Mouse (Mus musculus) kidney, embryonic 16.5 days (tissue): ENCODE results near the gene Micall1. TPM values are rescaled to one million over a fixed set of nuclear protein-coding genes. Genes with fewer than 3 reads are reported as not detected.
A peak's percentile ranks its signal among the peaks of the same experiment; 100 is the strongest.

Experiments
- ATAC-seq: fragments of 200-750 bp; cut with Nextera tagmentation; 2 replicates; pipeline ENCODE4 v1.8.0; 2017; ENCODE audit warnings: moderate TSS enrichment; ENCODE audit not compliant: low FRiP score, low TSS enrichment
- H3K27ac ChIP-seq: fragments of 300-500 bp; sonication (generic); 2 replicates; pipeline ENCODE4 v1.5.1; 2014; ENCODE audit warnings: low read length
- H3K27me3 ChIP-seq: fragments of 300-500 bp; sonication (generic); 2 replicates; pipeline ENCODE4 v1.6.1; 2014; ENCODE audit warnings: low read length, control low read depth, mixed read lengths; ENCODE audit not compliant: insufficient read depth
- H3K36me3 ChIP-seq: fragments of 300-500 bp; sonication (generic); 2 replicates; pipeline ENCODE4 v1.6.1; 2014; ENCODE audit warnings: low read length, control low read depth, mixed read lengths; ENCODE audit not compliant: insufficient read depth
- H3K4me1 ChIP-seq: fragments of 300-500 bp; sonication (generic); 2 replicates; pipeline ENCODE4 v1.6.1; 2014; ENCODE audit warnings: low read length, control low read depth, mixed read lengths; ENCODE audit not compliant: insufficient read depth
- H3K4me2 ChIP-seq: fragments of 300-500 bp; sonication (generic); replicated peaks from 2 replicates; pipeline ENCODE4 v1.6.1; 2014; ENCODE audit warnings: low read depth, low read length
- H3K4me3 ChIP-seq: fragments of 300-500 bp; sonication (generic); 2 replicates; pipeline ENCODE4 v1.5.1; 2014; ENCODE audit warnings: mild to moderate bottlenecking, low read length
- H3K9ac ChIP-seq: fragments of 300-500 bp; sonication (generic); replicated peaks from 2 replicates; pipeline ENCODE4 v1.6.1; 2014; ENCODE audit warnings: low read length
- H3K9me3 ChIP-seq: fragments of 300-500 bp; sonication (generic); 2 replicates; pipeline ENCODE4 v1.6.1; 2016; ENCODE audit warnings: low read length, control low read depth
- WGBS: fragments of 180-500 bp; shearing (Covaris S2); extraction: QIAGEN DNeasy Blood & Tissue Kit; methylation state at CpG from one replicate; pipeline ENCODE4 v1.1.7; 2014; 5-methylcytosine and 5-hydroxymethylcytosine counted together
- polyA plus RNA-seq: library from polyadenylated mRNA; unstranded; fragments of >200 nt; fragmentation: Nextera tagmentation; extraction: Ambion mirVana; gene quantifications from 2 replicates; pipeline ENCODE4 v1.2.1, GENCODE M21; 2015

Gene Micall1
- polyA plus RNA-seq, 1 experiment from 2014 or later = 8.9 TPM

- Histone ChIP-seq H3K4me2 (no peak overlapping the region), H3K9me3 (no peaks in the 10 kb centered on the region), H3K36me3 (peaks cover 39% of the 10 kb centered on the region), H3K27me3 (no peaks in the 10 kb centered on the region), H3K27ac (no peak overlapping the region), H3K4me3 (no peak overlapping the region), H3K4me1 (no peaks in the 10 kb centered on the region), H3K9ac (no peak overlapping the region)
- ATAC-seq = no peak
- WGBS = 74% methylated on average over 8 of the region's 8 CpGs
These were observed 43.2 kb downstream of the Micall1 start for GRCm38 (mm10) chr15:79151881-79152280.

DNA sequence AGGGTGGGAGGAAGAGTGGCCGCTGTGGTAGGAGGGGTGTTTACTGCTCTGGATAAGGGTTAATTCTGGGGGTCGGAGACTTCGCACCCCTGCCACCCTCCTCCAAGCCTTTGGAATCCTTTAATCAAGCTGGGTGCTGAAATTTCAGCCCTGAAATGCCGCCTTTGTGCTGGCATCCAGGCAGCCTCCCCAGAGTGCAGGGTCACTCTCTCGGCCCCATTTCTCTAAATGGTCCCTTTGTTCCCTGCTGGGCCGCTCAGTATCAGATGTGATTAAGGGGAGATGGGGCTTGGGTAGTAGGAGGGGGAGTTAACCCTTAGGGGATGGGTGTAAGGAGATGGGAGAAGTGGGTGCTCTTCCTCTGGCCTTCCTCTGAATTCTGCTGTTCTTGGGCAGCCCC, 44.0 kb downstream of the Micall1 start:
- H3K4me3 ChIP-seq = no peak overlapping the region
- no peaks in the 10 kb centered on the region for H3K27me3 ChIP-seq
- H3K9ac ChIP-seq = no peak overlapping the region
- ATAC-seq = no peak
- H3K36me3 ChIP-seq = peaks cover 30% of the 10 kb centered on the region
- no peak overlapping the region for H3K27ac ChIP-seq
- no peaks in the 10 kb centered on the region for H3K9me3 ChIP-seq
- WGBS = 47% methylated on average over 6 of the region's 6 CpGs
- no peaks in the 10 kb centered on the region for H3K4me1 ChIP-seq
- no peak overlapping the region for H3K4me2 ChIP-seq

GRCm38 (mm10) chr15:79155572-79155971, 46.9 kb downstream of the Micall1 start:
- no peak for ATAC-seq
- 23% methylated on average over 3 of the region's 3 CpGs for WGBS

DNA sequence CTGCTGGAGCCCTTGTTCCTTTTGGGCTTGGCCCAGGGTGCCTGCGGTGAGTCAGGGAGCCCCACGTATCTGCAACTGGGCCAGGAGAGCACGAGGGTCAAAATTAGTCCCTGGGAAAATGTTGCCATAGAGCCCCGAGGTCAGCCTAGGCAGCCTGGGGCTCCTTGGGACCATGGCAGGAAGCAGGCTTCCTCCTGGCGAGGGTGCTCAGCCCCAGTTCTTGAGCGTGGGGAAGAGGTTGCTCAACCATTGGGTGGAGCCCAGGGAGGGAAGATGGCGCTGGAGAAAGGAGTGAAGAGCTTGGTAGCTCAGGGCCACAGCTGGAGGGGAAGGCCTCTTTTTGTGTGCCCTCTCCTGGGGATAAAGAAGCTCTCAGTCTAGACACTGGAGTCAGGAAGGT, 53.6 kb downstream of the Micall1 start:
- Histone ChIP-seq H3K9ac (no peak overlapping the region), H3K36me3 (no peaks in the 10 kb centered on the region), H3K4me3 (no peak overlapping the region), H3K4me2 (no peak overlapping the region), H3K4me1 (peaks cover 4% of the 10 kb centered on the region; the same call in 1 of the 2 replicates), H3K9me3 (no peaks in the 10 kb centered on the region), H3K27ac (no peak overlapping the region), H3K27me3 (peaks cover 51% of the 10 kb centered on the region)
- WGBS = 73% methylated on average over 7 of the region's 7 CpGs
- ATAC-seq = no peak

More at GRCm38 (mm10) chr15:79155572-79155971, 46.9 kb downstream of the Micall1 start:
- H3K4me3 ChIP-seq = no peak overlapping the region
- H3K27me3 ChIP-seq = no peaks in the 10 kb centered on the region; the same call in 1 of the 2 replicates
- H3K27ac ChIP-seq = no peak overlapping the region
- H3K9me3 ChIP-seq = no peaks in the 10 kb centered on the region
- H3K9ac ChIP-seq = no peak overlapping the region; the same call in 1 of the 2 replicates
- no peaks in the 10 kb centered on the region for H3K4me1 ChIP-seq
- H3K4me2 ChIP-seq = no peak overlapping the region
- peaks cover 20% of the 10 kb centered on the region; the same call in 1 of the 2 replicates for H3K36me3 ChIP-seq

DNA sequence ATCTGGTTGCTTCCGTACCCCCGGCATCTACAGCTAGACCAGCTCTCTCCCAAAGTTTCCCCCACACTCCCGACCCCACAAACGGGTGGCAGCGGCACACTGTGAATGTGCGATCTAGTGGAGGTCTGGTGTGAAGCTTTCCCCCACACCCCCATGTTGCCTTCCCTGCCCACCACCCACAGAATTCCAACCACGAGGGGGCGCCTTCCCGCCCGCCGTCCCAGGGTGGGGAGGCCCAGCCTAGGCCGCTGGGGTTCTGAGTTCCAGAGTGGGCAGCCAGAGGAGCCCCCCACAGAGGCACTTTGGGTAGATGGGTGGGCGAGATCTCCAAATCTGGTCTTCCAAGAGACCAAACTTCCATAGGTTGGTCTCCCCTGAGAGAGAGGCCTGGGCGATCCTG, 54.1 kb downstream of the Micall1 start:
- 0 out of 2 replicates have a peak overlapping the region, but pooled peaks have one; percentile 29 for H3K4me3 ChIP-seq
- peaks cover 51% of the 10 kb centered on the region for H3K27me3 ChIP-seq
- no peaks in the 10 kb centered on the region for H3K9me3 ChIP-seq
- no peak overlapping the region for H3K9ac ChIP-seq
- peaks cover 4% of the 10 kb centered on the region; the same call in 1 of the 2 replicates for H3K4me1 ChIP-seq
- no peak overlapping the region for H3K4me2 ChIP-seq
- 51% methylated on average over 14 of the region's 14 CpGs for WGBS
- H3K27ac ChIP-seq = no peak overlapping the region
- ATAC-seq = no peak
- H3K36me3 ChIP-seq = no peaks in the 10 kb centered on the region

DNA sequence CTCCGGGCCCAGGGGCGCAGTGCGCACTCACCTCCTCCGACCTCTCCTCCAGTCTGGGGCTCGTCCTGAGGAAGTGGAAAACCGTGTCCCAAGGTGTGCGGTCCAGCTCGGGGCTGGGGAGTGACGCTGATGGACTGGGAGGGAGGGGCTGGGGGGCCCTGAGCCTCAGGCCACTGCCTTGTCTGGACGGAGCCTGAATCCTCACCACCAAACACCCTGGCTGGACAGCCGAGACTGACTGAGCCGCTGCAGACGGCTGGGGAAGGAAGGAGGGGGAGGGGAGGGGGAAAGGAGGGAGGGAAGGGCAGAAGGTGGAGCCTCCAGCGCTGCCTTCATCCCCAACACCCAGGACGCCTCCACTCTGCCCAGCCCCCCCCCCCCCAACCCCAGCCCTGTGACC, 55.6 kb downstream of the Micall1 start:
- Histone ChIP-seq H3K4me3 (no peak overlapping the region; the same call in 1 of the 2 replicates), H3K4me2 (no peak overlapping the region), H3K9me3 (no peaks in the 10 kb centered on the region), H3K4me1 (peaks cover 4% of the 10 kb centered on the region; the same call in 1 of the 2 replicates), H3K36me3 (no peaks in the 10 kb centered on the region), H3K27me3 (peaks cover 51% of the 10 kb centered on the region), H3K9ac (no peak overlapping the region), H3K27ac (no peak overlapping the region)
- ATAC-seq = no peak
- 17% methylated on average over 15 of the region's 15 CpGs for WGBS

DNA sequence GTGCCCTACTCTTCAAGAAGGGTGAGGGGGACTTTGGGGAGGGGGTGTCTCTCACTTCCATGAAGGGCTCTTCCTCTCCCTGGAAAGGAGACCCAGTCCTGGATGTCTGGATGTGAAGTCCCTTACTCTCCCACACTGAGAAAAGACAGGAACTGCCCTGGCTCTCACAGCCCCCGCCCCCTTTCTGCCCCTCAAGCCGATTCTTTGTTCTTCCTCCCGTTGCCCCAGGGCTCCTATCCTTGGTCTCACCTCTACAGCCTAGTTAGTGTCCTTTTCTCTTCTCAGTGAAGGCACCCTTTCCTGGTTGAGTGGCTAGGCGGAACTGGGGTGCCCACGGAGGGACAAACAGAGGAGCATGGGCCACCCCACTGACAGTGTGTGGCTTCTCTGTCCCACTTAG, 56.4 kb downstream of the Micall1 start, which contains the start of gene Sox10:
Gene Sox10, minus strand, starts transcription at position 101 of the 400 bp plus-strand sequence.
- Histone ChIP-seq H3K4me3 (no peak within 1 kb of the TSS; the same call in 1 of the 2 replicates), H3K27ac (no peak within 1 kb of the TSS), H3K4me2 (no peak within 1 kb of the TSS), H3K9ac (no peak within 1 kb of the TSS), H3K36me3 (no peaks in the 10 kb centered on the region), H3K4me1 (peaks cover 4% of the 10 kb centered on the region; the same call in 1 of the 2 replicates), H3K27me3 (peaks cover 51% of the 10 kb centered on the region), H3K9me3 (no peaks in the 10 kb centered on the region)
- 49% methylated on average over 5 of the region's 5 CpGs for WGBS
- no peak for ATAC-seq

DNA sequence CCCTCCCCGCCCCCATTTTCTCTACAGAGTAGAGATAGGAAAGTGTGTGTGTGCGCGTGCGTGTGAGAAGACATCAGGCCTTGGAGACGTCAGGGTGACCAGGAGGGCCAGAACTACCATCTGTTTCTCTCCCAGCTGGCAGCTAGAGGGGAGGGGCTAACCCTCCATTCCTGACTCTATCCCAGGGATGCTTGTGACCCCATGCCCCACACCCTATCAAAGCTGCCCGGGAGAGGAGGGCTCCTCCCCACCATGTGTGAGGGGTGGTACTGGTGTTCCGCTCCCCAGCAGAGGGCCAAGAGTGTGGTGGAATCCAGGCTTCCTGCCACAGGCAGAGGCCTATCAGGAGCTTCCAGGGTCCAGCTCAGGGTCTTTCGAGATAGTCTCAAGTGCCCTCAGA, 58.0 kb downstream of the Micall1 start:
- Histone ChIP-seq H3K4me2 (no peak overlapping the region), H3K27me3 (peaks cover 46% of the 10 kb centered on the region), H3K9ac (no peak overlapping the region), H3K4me3 (no peak overlapping the region), H3K4me1 (peaks cover 4% of the 10 kb centered on the region; the same call in 1 of the 2 replicates), H3K36me3 (no peaks in the 10 kb centered on the region), H3K9me3 (no peaks in the 10 kb centered on the region), H3K27ac (no peak overlapping the region)
- ATAC-seq = no peak
- WGBS = 56% methylated on average over 8 of the region's 8 CpGs

DNA sequence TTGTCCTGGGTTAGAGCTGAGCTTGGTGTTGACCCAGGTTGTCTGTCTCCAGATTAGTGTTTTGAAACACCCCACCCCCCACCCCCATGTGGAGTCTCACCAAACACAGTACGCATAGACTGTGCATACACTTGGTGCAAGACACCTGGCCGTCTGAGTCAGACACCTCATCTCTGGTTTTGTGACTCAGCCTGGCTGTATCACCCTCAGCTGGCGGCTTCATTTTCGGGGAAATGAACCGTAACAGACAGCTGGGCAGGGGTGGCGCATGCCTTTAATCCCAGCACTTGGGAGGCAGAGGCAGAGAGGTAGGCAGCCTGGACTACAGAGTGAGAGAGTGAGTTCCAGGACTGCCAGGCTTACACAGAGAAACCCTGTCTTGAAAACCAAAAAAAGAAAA, 68.2 kb downstream of the Micall1 start:
- no peak for ATAC-seq
- H3K27me3 ChIP-seq = no peaks in the 10 kb centered on the region
- WGBS = 49% methylated on average over 6 of the region's 6 CpGs

GRCm38 (mm10) chr15:79185213-79185612, 76.5 kb downstream of the Micall1 start:
- no peaks in the 10 kb centered on the region for H3K4me1 ChIP-seq
- no peak overlapping the region for H3K9ac ChIP-seq
- ATAC-seq = no peak
- 74% methylated on average over 10 of the region's 10 CpGs for WGBS
- no peaks in the 10 kb centered on the region for H3K9me3 ChIP-seq
- H3K27me3 ChIP-seq = no peaks in the 10 kb centered on the region
- no peak overlapping the region for H3K4me2 ChIP-seq
- H3K4me3 ChIP-seq = no peak overlapping the region
- no peak overlapping the region for H3K27ac ChIP-seq
- H3K36me3 ChIP-seq = no peaks in the 10 kb centered on the region

More for the DNA sequence above, 68.2 kb downstream of the Micall1 start:
- H3K9ac ChIP-seq = no peak overlapping the region
- H3K36me3 ChIP-seq = no peaks in the 10 kb centered on the region
- H3K27ac ChIP-seq = no peak overlapping the region
- H3K4me1 ChIP-seq = no peaks in the 10 kb centered on the region
- H3K9me3 ChIP-seq = no peaks in the 10 kb centered on the region
- H3K4me2 ChIP-seq = no peak overlapping the region
- H3K4me3 ChIP-seq = no peak overlapping the region
